Mouse (Mus musculus) spleen, postnatal 10 days (tissue): ENCODE measurements around the gene St5.

Source experiments
- DNase-seq, 2 experiments: peaks; one replicate each; pipeline ENCODE4 v3.0.0; 2021 to 2022; ENCODE audit warnings: low spot score in 2 of 2

The St5 gene

DNA sequence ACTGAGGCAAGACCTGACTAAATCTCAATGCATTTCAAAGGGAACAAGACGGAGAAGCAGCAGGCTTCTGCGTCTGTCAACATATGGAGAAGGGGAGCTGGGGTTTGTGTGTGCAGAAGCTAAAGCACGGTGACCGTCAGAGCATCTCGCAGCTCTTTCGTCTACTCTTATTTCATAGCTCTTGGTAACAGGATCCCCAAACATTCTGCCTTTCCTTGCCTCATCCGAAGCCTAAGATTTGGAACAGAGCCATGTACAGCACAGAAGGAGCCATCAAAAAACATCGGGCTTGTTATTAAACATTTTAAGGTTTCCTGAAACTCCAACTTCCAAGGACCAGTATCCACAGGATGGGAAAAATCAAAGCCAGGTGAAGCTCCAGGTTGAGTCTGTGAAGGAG lies 62.3 kb downstream of the St5 start:
- no peak for DNase-seq

DNA sequence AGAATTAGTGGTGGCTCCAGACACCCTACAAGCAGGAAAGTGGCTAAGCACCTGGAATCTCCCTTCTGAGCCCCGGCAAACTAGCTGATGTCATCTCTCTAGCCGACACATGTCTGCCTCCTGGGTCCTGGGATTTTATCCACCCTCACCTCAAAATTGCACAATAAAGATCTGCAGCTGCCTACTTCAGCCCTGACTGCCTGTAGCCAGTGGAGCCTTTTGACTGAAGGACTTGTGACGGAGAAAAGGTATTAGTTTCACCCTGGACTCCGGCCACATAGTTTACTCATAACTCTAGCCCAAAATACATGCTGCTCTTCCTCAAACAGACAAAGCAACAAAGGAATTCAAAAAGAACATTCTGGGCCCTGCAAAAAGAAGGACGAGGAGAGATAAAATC lies 66.0 kb downstream of the St5 start:
- no peak for DNase-seq

DNA sequence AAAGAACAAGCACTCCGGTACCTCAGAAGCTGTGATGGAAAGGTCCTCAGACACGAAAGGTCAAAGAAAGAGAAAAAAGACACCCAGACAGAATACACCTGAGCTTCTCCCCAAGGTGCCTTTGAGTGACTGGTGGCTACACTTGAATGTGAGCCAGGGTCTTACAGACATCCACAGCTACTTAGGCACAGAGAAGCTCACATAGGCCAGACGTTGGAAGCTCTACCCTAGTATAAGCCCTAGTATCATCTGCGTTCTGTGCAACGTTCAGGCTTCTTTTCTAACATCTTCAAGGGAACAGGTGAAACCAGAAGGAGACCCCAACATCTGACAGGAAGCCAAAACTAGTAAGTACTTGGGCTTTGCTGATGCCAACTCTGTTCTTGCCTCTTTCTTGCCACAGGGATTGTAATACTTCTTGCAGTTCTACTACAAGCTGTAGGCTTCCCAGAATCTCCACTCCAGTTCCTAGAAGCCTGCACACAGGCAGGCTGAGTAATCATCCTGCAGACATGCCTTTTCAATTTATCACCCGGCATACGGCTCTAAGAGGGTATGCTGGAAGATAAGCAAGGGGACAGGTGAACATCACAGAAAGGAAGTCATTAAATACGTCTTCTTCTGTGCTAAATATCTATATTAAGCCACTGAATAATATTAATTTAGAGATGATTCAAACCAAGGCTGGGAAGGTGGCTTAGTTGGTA lies 67.2 kb downstream of the St5 start:
- peak in 1 of 2 experiments; percentile 22 for DNase-seq

DNA sequence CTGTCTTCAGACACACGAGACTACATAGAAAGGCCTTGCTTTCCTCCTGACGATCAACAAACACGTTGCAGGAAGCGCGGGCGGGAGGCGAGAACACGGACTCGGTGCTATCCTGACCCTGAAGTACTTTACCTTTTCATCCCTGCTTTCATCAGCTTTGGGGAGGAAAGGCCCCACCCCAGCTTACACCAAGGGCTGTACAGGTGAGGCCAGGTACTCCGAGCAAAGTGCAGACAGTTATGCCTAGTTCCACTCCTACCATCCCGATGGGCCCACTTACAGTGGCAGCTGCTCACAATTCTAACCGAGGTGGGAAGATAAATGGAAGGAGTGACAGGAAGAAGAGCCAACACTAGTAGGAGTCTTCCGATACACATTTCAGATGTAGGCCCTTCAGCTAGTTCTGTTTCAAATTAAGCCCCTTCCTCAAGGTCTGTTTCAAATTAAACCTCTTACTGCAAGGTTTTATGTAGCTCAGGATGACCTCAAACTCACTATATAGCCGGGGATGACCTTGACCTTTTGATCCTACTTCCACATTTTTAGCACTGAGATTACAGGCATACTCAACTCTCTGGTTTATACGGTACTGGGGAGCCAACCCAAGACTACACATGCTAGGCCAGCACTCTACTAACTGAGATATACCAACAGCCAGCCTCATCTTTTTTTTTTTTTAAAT lies 69.9 kb downstream of the St5 start:
- DNase-seq = no peak

DNA sequence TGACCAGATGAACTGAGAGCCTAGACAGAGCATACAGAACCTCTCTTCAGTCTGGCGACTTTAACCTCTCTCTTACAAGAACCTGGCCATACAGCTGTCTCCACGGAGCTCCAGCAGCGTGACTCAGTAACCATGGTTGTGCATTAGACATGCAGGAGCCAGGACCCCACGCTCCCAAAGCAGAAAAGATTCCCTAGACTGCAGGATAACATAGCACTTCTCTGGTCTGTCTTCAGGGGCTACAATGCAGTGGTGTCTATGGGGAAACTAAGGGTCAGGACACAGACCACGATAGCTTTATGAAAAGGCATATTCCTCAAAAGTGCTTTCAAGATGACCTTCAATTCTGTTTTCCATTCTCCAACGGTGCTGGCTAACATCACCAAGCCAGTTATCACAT lies 72.1 kb downstream of the St5 start:
- no peak for DNase-seq

DNA sequence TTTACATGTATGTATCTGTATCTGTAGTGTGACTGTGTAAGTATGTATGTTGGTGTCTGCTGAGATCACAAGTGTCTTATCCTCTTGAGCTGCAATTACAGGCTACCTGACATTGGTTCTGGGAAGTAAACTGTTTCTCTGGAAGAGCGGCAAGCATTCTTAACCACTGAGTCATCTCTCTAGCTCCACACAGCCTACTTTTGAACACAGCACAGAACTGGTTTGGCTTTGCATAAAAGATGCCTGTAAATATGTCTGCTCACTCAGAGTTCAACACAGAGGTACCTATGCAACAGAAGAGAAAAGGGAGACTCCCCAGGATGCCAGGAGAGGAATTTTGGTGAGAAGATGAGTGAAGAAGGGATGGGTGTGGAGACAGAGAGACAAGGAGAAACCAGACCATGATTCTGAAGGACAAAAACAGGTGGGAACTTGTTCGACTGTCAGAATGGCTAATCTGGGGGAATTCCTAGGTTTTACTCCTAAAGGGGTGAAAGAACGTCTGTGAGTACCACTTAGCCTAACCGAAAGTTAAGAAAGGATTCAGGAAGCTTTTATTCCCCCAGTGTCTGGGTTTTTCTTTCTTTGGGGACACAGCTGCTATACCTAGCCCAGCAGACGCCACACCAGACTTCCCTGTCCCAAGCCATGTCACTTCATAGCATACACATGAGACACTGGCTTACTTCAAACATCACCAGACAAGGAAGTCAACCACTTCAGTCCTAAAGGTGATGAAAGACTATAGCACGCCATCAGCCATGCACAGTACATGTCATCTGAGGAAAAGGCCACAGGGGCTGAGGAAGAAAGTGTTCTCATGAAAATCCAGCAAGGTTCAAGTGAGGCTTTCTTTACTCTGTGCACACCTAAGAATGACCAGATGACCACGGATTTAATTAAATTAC lies 73.3 kb downstream of the St5 start:
- no peak for DNase-seq

DNA sequence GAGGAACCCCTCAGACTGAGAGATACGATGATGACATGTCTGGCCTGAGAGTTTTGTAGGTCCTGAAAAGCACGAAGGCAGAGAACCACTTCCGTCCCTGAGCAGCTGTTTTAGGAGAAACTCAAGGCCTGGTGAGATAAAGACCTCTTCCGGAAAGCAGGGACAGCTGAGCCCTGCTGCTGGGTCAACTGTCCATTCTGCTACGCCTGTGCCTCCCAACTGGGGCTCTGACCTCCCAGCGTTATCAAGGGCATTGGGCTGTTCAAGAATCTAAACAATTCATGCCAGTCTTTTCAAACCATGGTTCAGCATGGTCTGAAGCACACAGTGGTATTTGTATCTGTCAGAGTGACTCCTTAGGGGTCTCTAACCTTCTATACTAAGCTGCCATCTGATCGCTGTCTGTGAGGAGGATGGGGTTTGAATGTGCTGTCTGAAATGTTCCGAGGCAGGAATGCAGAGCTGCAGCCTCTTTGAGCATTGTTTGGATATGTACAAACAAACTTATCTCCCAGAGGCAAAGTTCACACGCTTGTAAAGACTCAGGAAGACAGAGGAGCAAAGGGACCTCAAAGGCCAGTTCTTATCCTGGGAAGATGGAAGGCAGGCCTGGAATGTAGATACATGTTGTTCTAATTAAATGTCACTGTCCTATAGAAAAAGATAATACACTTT lies 74.3 kb downstream of the St5 start:
- no peak for DNase-seq

DNA sequence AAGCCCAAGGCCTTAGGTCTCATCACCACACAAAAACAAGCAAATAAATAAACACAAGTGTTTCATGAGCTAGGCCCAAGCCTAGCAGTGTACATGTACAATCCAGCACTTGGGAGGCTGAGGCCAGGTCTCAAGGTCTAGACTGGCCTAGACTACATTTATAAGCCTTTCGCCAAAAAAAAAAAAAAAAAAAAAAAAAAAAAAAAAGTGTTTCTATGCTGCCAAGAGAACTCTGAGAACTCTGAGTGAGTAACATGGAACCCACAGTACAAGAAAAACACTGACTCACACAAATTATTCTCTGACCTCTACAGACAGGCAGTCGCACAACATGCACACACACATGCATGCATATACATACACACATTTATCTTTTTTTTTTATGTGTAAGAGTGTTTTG lies 75.6 kb downstream of the St5 start:
- DNase-seq = no peak

DNA sequence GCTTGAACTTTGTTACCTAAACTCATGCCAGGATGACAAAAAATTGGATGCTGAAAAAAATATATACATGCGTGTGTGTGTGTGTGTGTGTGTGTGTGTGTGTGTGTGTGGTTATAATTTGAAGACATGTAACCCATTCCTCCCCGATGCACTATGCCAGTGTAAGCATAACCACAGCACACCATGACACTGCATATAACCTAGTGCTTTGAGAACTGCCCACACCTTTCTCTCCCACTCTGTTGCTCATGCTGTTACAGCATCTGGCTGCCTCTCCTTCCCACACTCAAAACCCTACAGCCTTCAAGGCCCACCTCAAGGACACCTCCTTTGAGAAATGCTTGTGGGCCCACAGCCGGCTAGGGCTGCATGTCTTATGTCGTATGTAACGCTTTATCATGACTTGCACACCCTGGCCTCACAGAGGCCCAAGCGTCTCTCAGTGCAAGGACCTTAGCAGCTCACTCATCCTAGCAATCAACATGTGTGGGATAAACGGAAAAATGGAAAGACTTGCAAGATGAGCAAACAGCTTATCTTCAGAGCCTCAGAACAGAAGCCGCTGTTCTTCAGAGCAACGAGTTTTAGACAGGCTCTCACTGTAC lies 81.1 kb downstream of the St5 start:
- no peak for DNase-seq

DNA sequence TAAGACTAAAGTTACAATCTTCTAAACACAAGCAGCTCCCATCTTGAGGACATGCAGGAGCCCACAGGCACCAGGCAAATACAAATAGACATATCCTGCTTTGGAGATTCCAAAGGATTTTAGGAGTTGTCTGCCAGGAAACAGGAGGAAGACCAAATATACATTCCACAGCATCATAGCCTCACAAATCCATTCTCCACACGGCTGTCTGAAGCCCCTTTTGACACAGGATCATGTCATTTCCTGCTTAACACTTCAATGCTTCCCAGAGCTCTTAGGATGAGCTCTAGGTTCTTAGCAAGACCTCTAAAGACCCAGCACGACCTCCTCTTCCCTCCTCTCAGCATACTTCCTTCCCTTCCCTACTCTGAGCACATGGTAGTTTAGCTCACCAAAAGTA lies 82.4 kb downstream of the St5 start:
- DNase-seq = no peak

DNA sequence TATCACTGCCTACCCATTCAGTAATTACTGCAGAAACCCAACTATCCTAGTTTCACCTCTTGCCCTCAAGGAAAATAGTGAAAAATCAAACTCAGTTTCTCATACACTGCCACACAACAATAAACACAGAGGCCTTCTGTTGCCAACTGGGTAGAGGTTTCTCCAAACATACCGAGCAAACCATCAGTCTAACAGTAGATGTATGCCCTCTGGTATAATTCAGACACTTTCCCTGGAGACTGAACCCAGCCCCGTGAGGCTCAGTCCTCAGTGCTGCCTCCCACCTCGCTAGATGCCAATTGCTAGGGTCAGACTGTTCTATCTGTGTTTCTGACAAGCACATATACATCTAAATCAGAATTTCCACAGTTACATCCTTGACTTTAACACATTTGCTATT lies 83.1 kb downstream of the St5 start:
- DNase-seq = no peak

DNA sequence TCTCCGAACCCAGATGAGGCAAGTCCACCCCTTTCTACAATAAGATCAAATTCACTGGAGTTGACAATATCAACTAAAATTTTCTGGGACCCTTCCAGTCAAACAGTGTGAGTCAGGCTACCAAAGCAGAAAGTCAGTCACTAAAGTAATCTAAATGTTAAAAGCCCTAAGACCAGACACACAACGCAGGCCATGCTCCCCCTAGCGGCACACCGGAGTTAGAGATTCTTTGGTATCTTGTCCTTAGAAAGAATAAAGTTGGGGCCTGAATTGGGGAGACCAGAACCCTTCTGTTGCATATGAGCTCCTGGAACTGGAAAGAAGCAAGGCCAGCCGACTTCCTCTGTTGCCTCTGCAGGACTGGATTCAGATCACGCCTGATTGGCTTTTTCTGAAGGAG lies 84.7 kb downstream of the St5 start:
- peak; percentile 76 to 92 for DNase-seq

DNA sequence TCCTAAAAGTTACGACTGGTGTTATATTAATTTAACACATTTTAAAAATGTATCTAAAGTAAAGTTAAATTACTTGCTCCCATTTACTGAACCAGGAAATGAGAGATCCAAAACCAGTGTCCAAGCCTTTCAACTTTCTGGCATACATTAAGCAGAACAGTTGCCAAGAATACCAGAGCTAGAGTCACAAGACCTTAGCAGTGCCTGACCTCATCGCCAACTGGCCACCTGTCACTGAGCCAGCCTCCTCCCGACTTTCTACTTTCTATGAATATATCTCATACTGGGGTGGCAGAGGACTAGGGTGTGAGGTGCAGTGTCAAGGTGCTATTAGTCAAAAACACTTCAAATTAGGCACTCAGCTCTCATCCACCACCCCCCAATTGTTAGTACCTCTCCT lies 85.6 kb downstream of the St5 start:
- no peak for DNase-seq

DNA sequence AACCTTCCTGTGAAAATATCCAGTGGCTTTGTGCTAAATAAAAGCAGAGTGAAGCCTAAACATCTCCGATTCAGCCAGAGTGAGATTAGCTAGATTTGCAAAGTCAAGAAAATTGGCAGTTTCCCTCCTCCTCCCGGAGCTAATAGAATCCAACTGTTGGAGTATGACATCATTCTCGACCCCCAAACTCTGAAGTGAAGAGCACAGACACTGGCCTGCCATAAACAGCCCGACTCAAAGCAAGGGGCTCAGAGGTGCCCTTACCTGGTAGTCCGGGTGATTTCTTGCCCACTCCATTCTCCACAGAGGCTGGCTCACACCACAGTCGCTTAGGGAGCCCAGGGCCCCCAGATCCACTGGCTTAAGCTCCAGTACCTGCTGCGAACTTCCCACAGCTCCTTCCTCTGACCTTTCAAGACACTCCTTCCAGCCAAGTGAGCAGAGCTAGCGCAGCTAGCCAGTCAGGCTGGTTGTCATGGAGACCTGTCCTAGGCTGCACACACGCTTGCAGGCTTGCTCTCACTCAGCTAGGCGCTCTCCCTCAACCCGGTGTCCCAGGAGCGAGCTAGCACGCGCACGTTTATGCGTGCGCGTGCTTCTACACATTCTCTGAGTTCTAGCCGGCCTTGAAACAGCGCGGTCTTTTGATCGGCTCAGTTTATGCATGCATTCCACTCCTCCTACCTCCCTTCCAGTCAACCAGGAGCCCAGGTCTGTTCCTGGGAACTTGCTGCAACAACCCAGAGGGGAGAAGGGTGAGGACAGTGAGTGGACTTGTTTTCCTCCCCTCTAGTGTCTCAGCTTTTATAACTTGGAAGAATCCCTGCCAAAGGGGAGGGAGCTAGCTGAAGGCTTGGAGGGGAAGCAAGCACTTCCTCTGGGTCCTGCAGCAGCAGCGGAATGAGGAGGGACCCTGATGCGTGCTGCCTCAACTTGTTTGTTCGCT lies 87.1 kb downstream of the St5 start:
- peak; percentile 49 to 69 for DNase-seq

DNA sequence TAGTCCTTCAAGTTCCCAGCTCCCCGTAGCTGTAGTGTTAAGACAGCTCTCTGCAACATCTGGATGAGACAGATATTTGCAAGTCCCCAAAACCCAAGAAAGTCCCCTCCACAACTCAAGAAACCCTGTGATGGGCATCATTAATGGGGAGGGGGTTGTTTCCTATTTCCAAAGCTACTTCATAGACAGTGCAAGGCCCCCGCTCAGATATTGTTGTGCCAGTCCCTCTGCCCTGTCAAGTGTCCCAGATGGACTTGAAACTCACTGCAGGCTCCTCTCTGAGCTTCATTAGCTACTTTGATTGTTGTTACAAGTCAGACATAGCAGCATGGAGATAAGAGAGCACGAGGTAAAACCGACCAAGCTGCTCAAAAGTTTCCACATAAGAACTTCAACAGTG lies 87.8 kb downstream of the St5 start:
- no peak for DNase-seq

DNA sequence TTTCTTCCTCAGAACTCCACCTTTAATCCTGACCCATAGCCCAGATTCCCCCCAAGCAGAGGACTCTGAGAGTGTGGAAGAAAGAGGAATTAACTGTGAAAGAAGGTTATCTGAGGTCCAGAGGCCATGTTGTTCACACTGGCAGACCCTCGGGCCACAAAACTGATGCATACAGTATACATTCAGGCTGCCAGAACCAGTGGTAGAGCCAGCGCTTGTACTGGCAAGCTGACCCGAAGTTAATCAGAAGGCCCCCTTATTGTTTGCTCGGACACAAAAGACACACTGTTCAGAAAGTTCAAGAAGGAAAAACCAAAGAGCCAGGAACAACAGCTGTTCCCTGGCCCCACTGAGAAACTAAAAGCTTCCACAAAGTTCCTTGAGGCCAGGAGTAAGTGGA lies 88.5 kb downstream of the St5 start:
- no peak for DNase-seq

DNA sequence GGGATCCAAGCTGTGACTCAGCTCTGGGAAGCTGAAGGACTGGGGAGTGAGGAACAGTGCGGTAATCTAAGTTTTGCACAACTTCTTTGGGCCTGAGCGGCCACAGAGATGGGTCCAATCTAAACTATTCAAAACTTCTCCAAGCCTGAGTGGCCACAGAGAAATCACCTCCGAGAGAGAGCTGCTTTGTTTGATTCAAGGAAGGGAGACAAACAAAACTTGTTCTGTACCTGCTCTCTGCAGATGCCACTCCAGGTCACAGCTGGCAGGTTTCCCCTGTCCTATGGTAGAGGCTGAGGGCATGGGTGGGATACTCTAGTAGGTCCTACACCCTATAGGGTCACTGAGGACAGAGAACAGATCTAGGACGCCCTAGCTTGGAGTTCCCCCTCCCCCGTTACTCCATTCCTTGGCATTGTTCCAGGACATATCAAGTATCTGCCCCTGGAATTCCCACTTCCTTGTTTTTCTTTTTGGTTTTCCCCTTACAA lies 89.8 kb downstream of the St5 start:
- no peak for DNase-seq

DNA sequence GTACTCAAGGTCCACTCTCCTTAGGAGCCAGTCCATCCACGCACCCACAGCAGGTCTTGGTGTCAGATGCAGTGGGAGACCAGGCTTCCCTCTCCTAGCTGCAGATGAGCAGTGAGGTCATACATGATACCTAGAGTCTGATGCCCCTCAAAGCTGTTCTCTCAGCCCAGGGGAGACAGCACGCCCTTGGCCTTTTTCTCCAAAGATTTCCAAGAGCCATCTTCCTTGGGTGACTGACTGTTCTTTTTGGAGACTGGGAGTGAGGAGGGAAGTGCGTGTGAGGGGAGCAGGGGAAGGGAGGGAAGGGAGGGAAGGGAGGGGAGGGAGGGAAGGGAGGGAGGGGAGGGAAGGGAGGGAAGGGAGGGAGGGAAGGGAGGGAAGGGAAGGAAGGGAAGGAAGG lies 90.4 kb downstream of the St5 start:
- no peak for DNase-seq

DNA sequence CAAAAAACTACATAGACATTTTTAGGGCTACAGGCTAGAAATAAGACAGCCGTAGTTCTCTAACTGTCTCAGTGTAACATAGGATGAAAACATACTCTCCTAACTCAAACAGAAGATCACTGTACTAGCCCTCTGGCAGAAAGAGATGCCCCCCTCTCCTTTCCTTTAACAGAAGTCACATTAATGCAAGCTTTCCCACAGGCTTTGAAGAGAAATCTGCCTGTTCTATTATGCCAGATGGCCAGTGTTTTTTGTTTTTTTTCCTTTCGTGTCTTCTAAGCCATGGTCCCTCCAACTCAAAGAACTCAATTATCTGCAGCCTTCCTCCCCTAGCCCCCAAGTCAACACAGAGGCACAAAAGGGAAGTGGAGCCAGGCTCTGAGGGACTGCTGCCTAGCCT lies 90.9 kb downstream of the St5 start:
- DNase-seq = no peak

DNA sequence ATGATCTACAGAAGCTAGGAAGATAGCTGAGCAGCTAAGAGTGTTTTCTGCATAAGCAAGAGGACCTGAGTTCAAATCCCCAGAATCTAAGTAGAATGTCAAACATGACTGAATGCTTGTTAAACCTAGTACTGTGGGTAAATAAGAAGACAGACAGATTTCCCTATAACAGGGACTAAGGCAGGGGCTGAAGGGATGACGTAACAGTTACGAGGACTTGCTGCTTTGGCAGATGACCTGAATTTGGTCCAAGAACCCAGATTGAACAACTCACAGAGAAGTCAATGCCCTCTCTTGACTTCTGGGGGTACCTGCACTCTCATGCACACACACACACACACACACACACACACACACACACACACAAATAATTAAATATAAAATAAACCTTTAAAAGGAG lies 93.1 kb downstream of the St5 start:
- DNase-seq = no peak
